Mouse (Mus musculus): ENCODE measurements at regions not wholly inside any gene's neighbourhood (a gene's known extent, or its start where the extent isn't known, plus 50 kb on each side); places are given as distances from the start of the nearest gene placed in this dataset.

DNA sequence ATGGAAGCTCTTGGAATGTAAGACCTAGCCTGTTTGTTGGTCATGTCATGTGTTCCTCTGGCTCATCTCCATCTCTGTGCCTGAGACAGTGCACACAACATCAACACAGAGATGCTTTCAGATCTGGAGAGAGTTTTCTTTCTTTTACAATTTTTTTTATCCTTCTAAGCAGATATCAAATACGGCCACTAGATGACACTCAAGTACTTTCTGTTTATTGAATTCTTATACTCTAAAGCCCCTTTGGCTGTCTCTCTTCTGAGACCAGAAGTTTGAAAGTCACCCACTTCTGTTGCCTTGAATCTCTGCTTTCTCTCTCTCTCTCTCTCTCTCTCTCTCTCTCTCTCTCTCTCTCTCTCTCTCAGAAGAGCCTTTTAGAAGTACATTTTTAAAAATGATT, 106.9 kb upstream of the Nlrp1b start:
- TF ChIP-seq POLR2A (IDR thresholded peaks at IDR 0.05; ENCODE audit: extremely low read depth, insufficient read depth, low read length), result no peak
- TF ChIP-seq CTCF (IDR thresholded peaks at IDR 0.05; ENCODE audit: extremely low read depth, insufficient read depth, low read length), result no peak
